Mouse (Mus musculus): ENCODE data around the gene Pcnx. TPM values are rescaled to one million over a fixed set of nuclear protein-coding genes. Genes with fewer than 3 reads are reported as not detected.
A peak's percentile ranks its signal among the peaks of the same experiment; 100 is the strongest.

The Pcnx gene
- polyA plus RNA-seq, 1 experiment from 2014 or later = 13.3 TPM

- no peaks in the 10 kb centered on the region for H3K9me3 ChIP-seq (replicated peaks; ENCODE audit: control insufficient read depth, low read length)
- no peak for ATAC-seq (replicated peaks; ENCODE audit: insufficient number of reproducible peaks, low FRiP score, low TSS enrichment, low read depth)
- no peaks in the 10 kb centered on the region for H3K27me3 ChIP-seq (ENCODE audit: control insufficient read depth, insufficient read depth, low read length)
- no peaks in the 10 kb centered on the region for H3K36me3 ChIP-seq (replicated peaks; ENCODE audit: control insufficient read depth, insufficient read depth, low read depth, low read length)
- H3K9ac ChIP-seq (replicated peaks; ENCODE audit: low read length) = no peak overlapping the region
- H3K4me2 ChIP-seq (ENCODE audit: low read depth, low read length) = no peak overlapping the region
- no peak overlapping the region for H3K4me3 ChIP-seq (ENCODE audit: low read depth, low read length)
- WGBS = 83% methylated on average over 12 of the region's 12 CpGs
- no peaks in the 10 kb centered on the region for H3K4me1 ChIP-seq (ENCODE audit: control insufficient read depth, insufficient read depth, low read length)
- no peak overlapping the region for H3K27ac ChIP-seq (replicated peaks; ENCODE audit: low read depth, low read length)
- no peak for DNase-seq (ENCODE audit: low spot score)
These were observed 83.7 kb downstream of the Pcnx start for GRCm38 (mm10) chr12:81943331-81944062.

- Histone ChIP-seq H3K27me3 (ENCODE audit: control insufficient read depth, insufficient read depth, low read length) (no peaks in the 10 kb centered on the region), H3K27ac (replicated peaks; ENCODE audit: low read depth, low read length) (no peak overlapping the region), H3K4me2 (ENCODE audit: low read depth, low read length) (no peak overlapping the region), H3K4me3 (ENCODE audit: low read depth, low read length) (no peak overlapping the region), H3K36me3 (replicated peaks; ENCODE audit: control insufficient read depth, insufficient read depth, low read depth, low read length) (no peaks in the 10 kb centered on the region; the same call in 1 of the 2 replicates), H3K9ac (replicated peaks; ENCODE audit: low read length) (no peak overlapping the region), H3K9me3 (replicated peaks; ENCODE audit: control insufficient read depth, low read length) (no peaks in the 10 kb centered on the region), H3K4me1 (ENCODE audit: control insufficient read depth, insufficient read depth, low read length) (no peaks in the 10 kb centered on the region)
- DNase-seq (ENCODE audit: low spot score) (no peak), ATAC-seq (replicated peaks; ENCODE audit: insufficient number of reproducible peaks, low FRiP score, low TSS enrichment, low read depth) (no peak)
- WGBS = 94% methylated on average over 6 of the region's 6 CpGs
These were observed 89.2 kb downstream of the Pcnx start for GRCm38 (mm10) chr12:81949026-81949425.

GRCm38 (mm10) chr12:81950016-81950415, 90.2 kb downstream of the Pcnx start:
- ATAC-seq (replicated peaks; ENCODE audit: insufficient number of reproducible peaks, low FRiP score, low TSS enrichment, low read depth) = no peak
- Histone ChIP-seq H3K9me3 (replicated peaks; ENCODE audit: control insufficient read depth, low read length) (no peaks in the 10 kb centered on the region), H3K27me3 (ENCODE audit: control insufficient read depth, insufficient read depth, low read length) (no peaks in the 10 kb centered on the region), H3K36me3 (replicated peaks; ENCODE audit: control insufficient read depth, insufficient read depth, low read depth, low read length) (no peaks in the 10 kb centered on the region; the same call in 1 of the 2 replicates), H3K4me1 (ENCODE audit: control insufficient read depth, insufficient read depth, low read length) (no peaks in the 10 kb centered on the region), H3K4me2 (ENCODE audit: low read depth, low read length) (no peak overlapping the region), H3K4me3 (ENCODE audit: low read depth, low read length) (no peak overlapping the region), H3K9ac (replicated peaks; ENCODE audit: low read length) (no peak overlapping the region), H3K27ac (replicated peaks; ENCODE audit: low read depth, low read length) (no peak overlapping the region)
- 90% methylated on average over 2 of the region's 2 CpGs for WGBS
- no peak for DNase-seq (ENCODE audit: low spot score)

GRCm38 (mm10) chr12:81958351-81958750, 98.5 kb downstream of the Pcnx start:
- Histone ChIP-seq H3K27me3 (ENCODE audit: control insufficient read depth, insufficient read depth, low read length) (no peaks in the 10 kb centered on the region), H3K27ac (replicated peaks; ENCODE audit: low read depth, low read length) (no peak overlapping the region), H3K9ac (replicated peaks; ENCODE audit: low read length) (no peak overlapping the region), H3K4me2 (ENCODE audit: low read depth, low read length) (no peak overlapping the region), H3K9me3 (replicated peaks; ENCODE audit: control insufficient read depth, low read length) (no peaks in the 10 kb centered on the region), H3K36me3 (replicated peaks; ENCODE audit: control insufficient read depth, insufficient read depth, low read depth, low read length) (no peaks in the 10 kb centered on the region; the same call in 1 of the 2 replicates), H3K4me1 (ENCODE audit: control insufficient read depth, insufficient read depth, low read length) (no peaks in the 10 kb centered on the region), H3K4me3 (ENCODE audit: low read depth, low read length) (no peak overlapping the region)
- ATAC-seq (replicated peaks; ENCODE audit: insufficient number of reproducible peaks, low FRiP score, low TSS enrichment, low read depth) = no peak
- 90% methylated on average over 4 of the region's 4 CpGs for WGBS
- DNase-seq (ENCODE audit: low spot score) = no peak

- Histone ChIP-seq H3K36me3 (replicated peaks; ENCODE audit: control insufficient read depth, insufficient read depth, low read depth, low read length) (no peaks in the 10 kb centered on the region; the same call in 1 of the 2 replicates), H3K4me1 (ENCODE audit: control insufficient read depth, insufficient read depth, low read length) (no peaks in the 10 kb centered on the region), H3K4me3 (ENCODE audit: low read depth, low read length) (no peak overlapping the region), H3K9ac (replicated peaks; ENCODE audit: low read length) (no peak overlapping the region), H3K27ac (replicated peaks; ENCODE audit: low read depth, low read length) (no peak overlapping the region), H3K27me3 (ENCODE audit: control insufficient read depth, insufficient read depth, low read length) (no peaks in the 10 kb centered on the region), H3K4me2 (ENCODE audit: low read depth, low read length) (no peak overlapping the region), H3K9me3 (replicated peaks; ENCODE audit: control insufficient read depth, low read length) (no peaks in the 10 kb centered on the region)
- WGBS = 92% methylated on average over 2 of the region's 2 CpGs
- DNase-seq (ENCODE audit: low spot score) (no peak), ATAC-seq (replicated peaks; ENCODE audit: insufficient number of reproducible peaks, low FRiP score, low TSS enrichment, low read depth) (no peak)
These were observed 105.6 kb downstream of the Pcnx start for GRCm38 (mm10) chr12:81965416-81965815.

- Histone ChIP-seq H3K27me3 (ENCODE audit: control insufficient read depth, insufficient read depth, low read length) (no peaks in the 10 kb centered on the region), H3K27ac (replicated peaks; ENCODE audit: low read depth, low read length) (no peak overlapping the region), H3K4me3 (ENCODE audit: low read depth, low read length) (no peak overlapping the region), H3K4me1 (ENCODE audit: control insufficient read depth, insufficient read depth, low read length) (no peaks in the 10 kb centered on the region), H3K4me2 (ENCODE audit: low read depth, low read length) (no peak overlapping the region), H3K9ac (replicated peaks; ENCODE audit: low read length) (no peak overlapping the region), H3K36me3 (replicated peaks; ENCODE audit: control insufficient read depth, insufficient read depth, low read depth, low read length) (no peaks in the 10 kb centered on the region; the same call in none of the 2 replicates), H3K9me3 (replicated peaks; ENCODE audit: control insufficient read depth, low read length) (no peaks in the 10 kb centered on the region)
- ATAC-seq (replicated peaks; ENCODE audit: insufficient number of reproducible peaks, low FRiP score, low TSS enrichment, low read depth) (no peak), DNase-seq (ENCODE audit: low spot score) (no peak)
- 91% methylated on average over 19 of the region's 19 CpGs for WGBS
These were observed 111.4 kb downstream of the Pcnx start for GRCm38 (mm10) chr12:81971042-81971883.

GRCm38 (mm10) chr12:81971884-81972362, 112.1 kb downstream of the Pcnx start:
- no peak overlapping the region for H3K27ac ChIP-seq (replicated peaks; ENCODE audit: low read depth, low read length)
- H3K9me3 ChIP-seq (replicated peaks; ENCODE audit: control insufficient read depth, low read length) = no peaks in the 10 kb centered on the region
- no peak overlapping the region for H3K4me3 ChIP-seq (ENCODE audit: low read depth, low read length)
- H3K4me2 ChIP-seq (ENCODE audit: low read depth, low read length) = no peak overlapping the region
- DNase-seq (ENCODE audit: low spot score) = no peak
- H3K4me1 ChIP-seq (ENCODE audit: control insufficient read depth, insufficient read depth, low read length) = no peaks in the 10 kb centered on the region
- H3K36me3 ChIP-seq (replicated peaks; ENCODE audit: control insufficient read depth, insufficient read depth, low read depth, low read length) = no peaks in the 10 kb centered on the region; the same call in none of the 2 replicates
- no peak for ATAC-seq (replicated peaks; ENCODE audit: insufficient number of reproducible peaks, low FRiP score, low TSS enrichment, low read depth)
- no peaks in the 10 kb centered on the region for H3K27me3 ChIP-seq (ENCODE audit: control insufficient read depth, insufficient read depth, low read length)
- H3K9ac ChIP-seq (replicated peaks; ENCODE audit: low read length) = no peak overlapping the region
- 83% methylated on average over 8 of the region's 8 CpGs for WGBS

GRCm38 (mm10) chr12:81974806-81975205, 115.0 kb downstream of the Pcnx start:
- WGBS = 76% methylated on average over 2 of the region's 2 CpGs

More at GRCm38 (mm10) chr12:81974806-81975205, 115.0 kb downstream of the Pcnx start:
- no peak for ATAC-seq (replicated peaks; ENCODE audit: insufficient number of reproducible peaks, low FRiP score, low TSS enrichment, low read depth)
- Histone ChIP-seq H3K9me3 (replicated peaks; ENCODE audit: control insufficient read depth, low read length) (no peaks in the 10 kb centered on the region), H3K4me3 (ENCODE audit: low read depth, low read length) (no peak overlapping the region), H3K4me2 (ENCODE audit: low read depth, low read length) (no peak overlapping the region), H3K4me1 (ENCODE audit: control insufficient read depth, insufficient read depth, low read length) (no peaks in the 10 kb centered on the region), H3K27me3 (ENCODE audit: control insufficient read depth, insufficient read depth, low read length) (no peaks in the 10 kb centered on the region), H3K27ac (replicated peaks; ENCODE audit: low read depth, low read length) (no peak overlapping the region), H3K36me3 (replicated peaks; ENCODE audit: control insufficient read depth, insufficient read depth, low read depth, low read length) (no peaks in the 10 kb centered on the region; the same call in none of the 2 replicates), H3K9ac (replicated peaks; ENCODE audit: low read length) (no peak overlapping the region)
- peak; percentile 51 for DNase-seq (ENCODE audit: low spot score)

Data from embryonic facial prominence, embryonic 11.5 days (tissue).